Mouse (Mus musculus): ENCODE results near the gene Fam57b. TPM values are rescaled to one million over a fixed set of nuclear protein-coding genes. Genes with fewer than 3 reads are reported as not detected.

Fam57b gene
- polyA plus RNA-seq, 1 experiment from 2014 or later, result 0.29 TPM

DNA sequence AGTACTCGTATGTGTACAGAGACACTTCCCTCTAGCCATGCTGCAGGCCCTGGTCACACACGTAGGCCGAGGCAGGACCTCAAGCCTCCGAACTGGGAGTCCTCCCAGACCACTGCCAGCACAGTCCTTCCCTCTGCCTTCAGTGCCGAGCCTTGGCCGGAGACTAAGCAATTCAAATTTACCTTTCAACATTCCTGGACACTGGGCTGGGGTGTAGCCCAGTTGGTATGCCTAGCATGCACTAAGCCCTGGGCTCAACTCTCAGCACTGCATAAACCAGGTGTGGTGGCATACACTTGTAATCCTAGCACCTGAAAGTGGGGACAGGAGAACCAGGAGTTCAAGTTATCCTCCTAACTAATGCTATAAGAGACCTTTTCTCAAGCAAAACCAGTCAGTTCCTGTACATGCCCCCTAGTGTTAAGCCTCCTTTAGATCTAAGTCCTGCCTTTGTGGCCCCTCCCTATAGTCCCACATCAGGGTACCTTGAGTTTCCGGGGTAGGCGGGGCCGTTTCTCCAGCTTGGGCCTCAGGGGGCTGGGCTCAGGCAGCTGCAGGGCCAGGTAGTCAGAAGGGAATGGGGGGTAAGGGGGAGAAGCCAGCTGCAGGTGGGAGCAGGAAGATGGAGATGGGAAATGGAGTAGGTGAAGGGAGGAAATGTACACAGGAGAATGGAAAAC, 59.4 kb downstream of the Fam57b start:
- 81% methylated on average over 9 of the region's 9 CpGs for WGBS
- Histone ChIP-seq H3K4me1 (peaks cover 12% of the 10 kb centered on the region), H3K4me3 (no peak overlapping the region), H3K9ac (no peak overlapping the region), H3K4me2 (no peak overlapping the region), H3K36me3 (peaks cover 90% of the 10 kb centered on the region), H3K27ac (replicated peaks) (no peak overlapping the region), H3K9me3 (no peaks in the 10 kb centered on the region), H3K27me3 (replicated peaks) (no peaks in the 10 kb centered on the region)
- ATAC-seq (ENCODE audit: extremely low read depth, insufficient number of reproducible peaks, low FRiP score, low TSS enrichment), result no peak

DNA sequence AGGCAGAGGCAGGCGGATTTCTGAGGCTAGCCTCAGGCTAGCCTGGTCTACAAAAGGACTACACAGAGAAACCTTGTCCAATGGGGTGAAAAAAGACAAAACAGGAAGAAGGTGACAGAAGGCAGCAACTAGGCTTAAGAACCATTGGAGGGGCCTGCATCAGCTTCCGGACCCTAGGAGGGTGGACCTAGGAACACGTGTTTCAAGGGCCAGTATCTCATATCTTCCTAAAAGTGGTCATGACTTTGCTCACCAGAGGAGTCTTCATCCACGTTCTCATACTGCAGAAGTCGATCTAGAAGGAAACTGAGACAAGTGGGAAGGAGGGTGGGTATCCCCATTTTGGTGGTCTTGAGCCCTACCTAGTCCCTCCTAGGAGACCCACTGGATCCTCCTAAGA, 63.5 kb downstream of the Fam57b start:
- H3K4me3 ChIP-seq, result peak overlapping the region; percentile 76
- peak overlapping the region; percentile 86 for H3K9ac ChIP-seq
- peak overlapping the region; percentile 80 for H3K4me2 ChIP-seq
- WGBS, result 51% methylated on average over 5 of the region's 5 CpGs
- H3K9me3 ChIP-seq, result no peaks in the 10 kb centered on the region
- no peak for ATAC-seq (ENCODE audit: extremely low read depth, insufficient number of reproducible peaks, low FRiP score, low TSS enrichment)
- peaks cover 31% of the 10 kb centered on the region for H3K4me1 ChIP-seq
- H3K27ac ChIP-seq (replicated peaks), result peak overlapping the region; percentile 84
- peaks cover 74% of the 10 kb centered on the region for H3K36me3 ChIP-seq
- H3K27me3 ChIP-seq (replicated peaks), result no peaks in the 10 kb centered on the region

DNA sequence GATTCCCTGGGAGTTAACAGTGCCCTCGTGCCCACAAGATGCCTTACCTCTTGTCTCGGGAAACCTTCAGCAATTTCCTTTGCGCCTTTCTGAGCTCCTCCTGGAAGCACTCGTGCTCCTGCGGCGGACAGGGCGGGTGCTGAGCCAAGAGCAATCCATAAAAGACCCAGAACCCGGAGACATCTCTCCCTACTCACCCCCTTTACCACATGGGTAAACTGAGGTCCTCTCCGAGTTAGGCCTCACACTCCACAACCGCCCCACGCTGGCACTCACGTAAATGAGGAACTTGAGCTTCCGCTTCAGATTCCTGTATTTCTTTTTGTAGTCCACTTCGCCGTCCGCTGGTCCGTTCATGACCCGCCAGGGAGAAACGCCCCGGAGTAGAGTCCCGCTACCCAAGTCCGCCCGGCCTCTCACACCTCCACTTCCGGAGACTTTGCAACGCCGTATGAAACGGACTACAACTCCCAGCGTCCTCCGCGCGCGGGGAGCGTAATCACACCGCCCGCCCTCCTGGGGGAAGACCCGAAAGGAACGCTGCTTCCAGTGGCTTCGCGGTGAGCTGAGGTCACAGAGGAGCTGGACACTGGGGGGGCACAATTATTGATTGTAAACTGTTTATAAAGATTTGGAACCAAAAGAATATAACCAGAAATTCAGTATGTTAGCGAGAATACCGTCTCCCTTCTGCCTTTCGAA, 64.1 kb downstream of the Fam57b start, which contains the start of gene Hirip3:
TSS of gene Hirip3 (plus strand) at position 544 of the 702 bp plus-strand sequence.
- Histone ChIP-seq H3K36me3 (peaks cover 74% of the 10 kb centered on the region), H3K9ac (peak within 1 kb of the TSS; percentile 86), H3K27me3 (replicated peaks) (no peaks in the 10 kb centered on the region), H3K4me3 (peak within 1 kb of the TSS; percentile 76), H3K4me2 (peak within 1 kb of the TSS; percentile 80), H3K9me3 (no peaks in the 10 kb centered on the region), H3K4me1 (peaks cover 32% of the 10 kb centered on the region), H3K27ac (replicated peaks) (peak within 1 kb of the TSS; percentile 84)
- peak; percentile 86 for ATAC-seq (ENCODE audit: extremely low read depth, insufficient number of reproducible peaks, low FRiP score, low TSS enrichment)
- WGBS, result 1% methylated on average over 42 of the region's 42 CpGs

DNA sequence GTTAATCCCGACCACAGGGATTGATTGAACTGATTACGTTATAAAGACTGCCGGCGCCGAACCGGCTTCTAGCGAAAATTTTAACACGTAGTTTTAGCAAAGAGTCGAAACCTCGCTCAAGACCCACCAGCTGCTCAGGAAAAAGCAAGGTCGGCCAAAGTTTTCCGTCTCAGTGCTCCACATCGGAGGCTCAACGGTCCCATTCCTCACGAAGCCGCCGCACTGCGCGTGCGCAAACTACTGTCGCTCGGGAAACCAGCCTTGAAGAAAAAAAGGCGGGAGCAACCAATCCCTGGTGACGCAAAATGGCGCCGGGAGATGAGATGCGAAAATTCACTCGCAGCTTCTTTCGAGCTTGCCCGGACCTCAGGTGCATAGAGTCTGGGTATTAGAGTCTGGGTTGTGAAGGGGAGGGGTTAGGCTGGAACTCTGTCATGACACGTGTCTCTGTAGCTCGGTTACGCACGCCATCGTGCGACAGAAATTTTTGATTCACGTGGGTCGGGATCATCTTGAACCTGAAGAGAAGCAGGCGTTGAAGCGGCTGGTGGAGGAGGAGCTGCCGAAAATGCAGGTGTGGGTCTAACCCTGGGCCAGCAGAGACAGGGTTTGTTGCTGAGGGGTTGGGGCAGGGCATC, 64.8 kb downstream of the Fam57b start, which contains the start of gene Ino80e:
TSS of gene Ino80e (minus strand) at position 231 of the 638 bp plus-strand sequence.
- peak; percentile 57; the same call in 1 of the 2 replicates for ATAC-seq (ENCODE audit: extremely low read depth, insufficient number of reproducible peaks, low FRiP score, low TSS enrichment)
- Histone ChIP-seq H3K4me1 (peaks cover 32% of the 10 kb centered on the region), H3K27ac (replicated peaks) (peak within 1 kb of the TSS; percentile 84), H3K9me3 (no peaks in the 10 kb centered on the region), H3K4me3 (peak within 1 kb of the TSS; percentile 76), H3K9ac (peak within 1 kb of the TSS; percentile 86), H3K4me2 (peak within 1 kb of the TSS; percentile 80), H3K36me3 (peaks cover 74% of the 10 kb centered on the region), H3K27me3 (replicated peaks) (no peaks in the 10 kb centered on the region)
- WGBS, result under 1% methylated on average over 41 of the region's 41 CpGs

DNA sequence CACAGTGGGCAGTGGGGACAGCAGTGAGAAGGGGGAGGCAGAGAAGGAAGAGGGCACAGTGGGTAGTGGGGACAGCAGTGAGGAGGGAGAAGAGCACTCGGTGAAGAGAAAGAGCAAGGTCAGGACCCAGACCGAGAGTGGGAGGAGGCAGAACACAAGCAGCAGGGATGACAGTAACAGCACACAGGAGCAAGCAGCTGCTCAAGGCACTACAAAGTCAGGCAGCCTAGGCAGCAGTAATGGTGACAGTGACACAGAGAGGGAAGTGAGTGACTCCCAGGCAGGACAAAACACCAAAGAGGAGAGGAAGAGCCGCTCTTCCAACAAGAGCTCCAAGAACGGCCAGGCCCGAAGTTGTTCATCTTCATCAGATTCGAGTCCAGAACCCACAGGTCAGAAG, 66.3 kb downstream of the Fam57b start:
- Histone ChIP-seq H3K9me3 (no peaks in the 10 kb centered on the region), H3K27me3 (replicated peaks) (no peaks in the 10 kb centered on the region), H3K4me2 (peak overlapping the region; percentile 80), H3K9ac (peak overlapping the region; percentile 86), H3K4me3 (peak overlapping the region; percentile 76), H3K27ac (replicated peaks) (no peak overlapping the region; the same call in 1 of the 2 replicates), H3K36me3 (peaks cover 74% of the 10 kb centered on the region), H3K4me1 (peaks cover 32% of the 10 kb centered on the region)
- no peak for ATAC-seq (ENCODE audit: extremely low read depth, insufficient number of reproducible peaks, low FRiP score, low TSS enrichment)
- WGBS, result 67% methylated on average over 6 of the region's 6 CpGs

DNA sequence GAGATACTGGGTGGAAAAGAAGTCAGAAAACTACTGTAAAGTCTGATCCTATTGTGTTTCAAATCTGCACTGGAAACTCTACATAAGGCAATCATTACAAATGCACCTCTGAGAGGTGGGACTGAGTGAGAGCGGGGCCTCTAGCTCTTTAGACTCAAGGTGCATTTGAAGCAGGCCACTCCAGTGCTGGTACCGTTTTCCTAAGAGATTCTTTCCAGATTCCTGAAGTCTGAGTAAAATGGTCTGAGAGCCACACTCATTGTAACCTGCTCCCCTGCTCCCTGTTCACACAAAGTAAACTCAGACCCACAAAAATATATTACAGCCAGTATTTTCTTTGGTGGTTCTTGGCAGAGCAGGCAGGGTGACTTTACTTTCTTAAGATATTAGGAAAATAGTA, 70.1 kb downstream of the Fam57b start:
- no peaks in the 10 kb centered on the region for H3K27me3 ChIP-seq (replicated peaks)
- H3K4me1 ChIP-seq, result peaks cover 19% of the 10 kb centered on the region
- WGBS, result 80% methylated on average over 2 of the region's 2 CpGs
- peaks cover 91% of the 10 kb centered on the region for H3K36me3 ChIP-seq
- H3K4me2 ChIP-seq, result no peak overlapping the region
- H3K27ac ChIP-seq (replicated peaks), result no peak overlapping the region
- H3K9ac ChIP-seq, result no peak overlapping the region
- H3K9me3 ChIP-seq, result no peaks in the 10 kb centered on the region
- ATAC-seq (ENCODE audit: extremely low read depth, insufficient number of reproducible peaks, low FRiP score, low TSS enrichment), result no peak
- H3K4me3 ChIP-seq, result no peak overlapping the region

DNA sequence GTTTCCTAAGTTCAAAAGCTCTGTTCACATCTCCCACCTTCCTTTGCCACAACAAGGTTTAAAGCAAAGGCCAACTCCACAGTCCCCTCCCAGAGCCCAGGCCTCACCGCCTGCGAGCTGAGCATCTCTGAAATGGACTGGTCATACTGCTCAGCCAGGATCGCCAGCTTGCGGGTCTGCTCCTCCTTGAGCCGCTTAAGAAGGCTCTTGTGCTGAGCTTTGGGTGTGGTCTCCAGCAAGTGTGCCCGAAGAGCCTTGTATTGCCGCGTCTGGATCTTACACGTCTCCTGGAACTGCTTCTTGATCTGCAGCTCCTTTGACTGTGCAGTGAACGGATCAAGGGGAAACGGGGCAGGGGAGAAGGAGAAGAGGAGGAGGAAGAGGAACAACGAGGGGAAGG, 70.5 kb downstream of the Fam57b start:
- no peak overlapping the region for H3K9ac ChIP-seq
- H3K9me3 ChIP-seq, result no peaks in the 10 kb centered on the region
- no peak overlapping the region for H3K27ac ChIP-seq (replicated peaks)
- H3K4me2 ChIP-seq, result no peak overlapping the region
- H3K4me3 ChIP-seq, result no peak overlapping the region
- peaks cover 95% of the 10 kb centered on the region for H3K36me3 ChIP-seq
- H3K4me1 ChIP-seq, result peaks cover 15% of the 10 kb centered on the region
- no peak for ATAC-seq (ENCODE audit: extremely low read depth, insufficient number of reproducible peaks, low FRiP score, low TSS enrichment)
- H3K27me3 ChIP-seq (replicated peaks), result no peaks in the 10 kb centered on the region
- 87% methylated on average over 12 of the region's 12 CpGs for WGBS

DNA sequence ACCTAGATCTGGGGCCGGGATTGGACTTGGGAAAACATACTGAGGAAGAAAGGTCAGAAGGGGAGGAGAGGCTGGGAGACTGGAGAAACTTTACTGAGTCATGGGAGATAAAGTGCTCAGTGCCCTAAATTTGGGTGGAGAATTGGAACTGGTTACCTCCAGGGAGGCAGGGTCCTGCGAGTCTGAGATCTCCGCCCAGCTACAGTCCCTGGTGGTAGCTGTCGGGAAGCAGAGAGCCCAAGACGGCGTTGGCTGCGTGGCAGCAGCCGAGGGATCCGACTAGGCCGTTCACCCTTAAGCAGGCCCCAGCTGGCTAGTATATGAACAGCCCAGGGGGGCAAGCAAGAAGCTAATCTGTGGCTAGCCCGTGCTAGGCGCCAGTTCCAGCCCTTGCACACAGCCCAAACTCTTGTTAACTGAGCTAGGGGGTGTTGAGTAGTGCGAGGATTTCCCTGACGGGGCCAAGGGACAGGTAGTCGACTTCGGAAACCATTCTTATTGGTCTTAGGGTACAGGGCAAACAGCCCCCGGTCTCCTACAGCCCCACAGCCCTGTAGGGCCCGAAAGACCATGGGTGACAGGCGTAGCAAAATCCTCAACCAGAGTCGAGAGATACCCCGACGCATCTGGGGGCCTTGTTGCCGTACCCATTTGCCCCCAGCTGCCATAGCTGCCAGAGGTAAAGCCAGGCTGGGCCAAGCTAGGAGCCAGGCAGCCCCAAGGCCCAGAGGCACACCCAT, 72.5 kb downstream of the Fam57b start:
- Histone ChIP-seq H3K9me3 (no peaks in the 10 kb centered on the region), H3K4me3 (no peak overlapping the region), H3K4me1 (0 out of 2 replicates have a peak, but pooled peaks cover 3% of the 10 kb centered on the region), H3K4me2 (no peak overlapping the region), H3K9ac (no peak overlapping the region), H3K36me3 (peaks cover 100% of the 10 kb centered on the region), H3K27ac (replicated peaks) (no peak overlapping the region), H3K27me3 (replicated peaks) (no peaks in the 10 kb centered on the region)
- no peak for ATAC-seq (ENCODE audit: extremely low read depth, insufficient number of reproducible peaks, low FRiP score, low TSS enrichment)
- 88% methylated on average over 23 of the region's 23 CpGs for WGBS

DNA sequence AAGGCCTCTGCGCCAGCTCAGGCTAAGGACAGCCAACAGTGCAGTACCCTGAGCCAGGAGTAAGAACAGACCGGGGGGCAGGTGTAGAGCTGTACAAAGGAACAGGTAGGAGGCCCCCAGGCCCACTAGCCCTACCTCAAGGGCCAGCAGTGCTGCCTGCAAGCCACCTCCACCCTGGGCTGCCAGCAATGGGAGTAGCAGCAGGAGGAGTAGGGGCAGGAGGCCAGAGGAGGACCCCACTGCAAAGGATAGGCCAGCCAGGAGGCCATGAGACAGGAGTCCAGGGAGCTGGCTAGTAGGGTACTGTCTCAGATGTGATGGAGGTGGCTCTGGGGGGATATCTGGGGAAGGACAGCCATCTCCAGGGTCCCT, 73.0 kb downstream of the Fam57b start:
- Histone ChIP-seq H3K4me3 (no peak overlapping the region), H3K27ac (replicated peaks) (no peak overlapping the region), H3K27me3 (replicated peaks) (no peaks in the 10 kb centered on the region), H3K36me3 (peaks cover 100% of the 10 kb centered on the region), H3K4me2 (no peak overlapping the region), H3K9me3 (no peaks in the 10 kb centered on the region), H3K4me1 (0 out of 2 replicates have a peak, but pooled peaks cover 3% of the 10 kb centered on the region), H3K9ac (no peak overlapping the region)
- no peak for ATAC-seq (ENCODE audit: extremely low read depth, insufficient number of reproducible peaks, low FRiP score, low TSS enrichment)
- WGBS, result 97% methylated on average over 2 of the region's 2 CpGs

DNA sequence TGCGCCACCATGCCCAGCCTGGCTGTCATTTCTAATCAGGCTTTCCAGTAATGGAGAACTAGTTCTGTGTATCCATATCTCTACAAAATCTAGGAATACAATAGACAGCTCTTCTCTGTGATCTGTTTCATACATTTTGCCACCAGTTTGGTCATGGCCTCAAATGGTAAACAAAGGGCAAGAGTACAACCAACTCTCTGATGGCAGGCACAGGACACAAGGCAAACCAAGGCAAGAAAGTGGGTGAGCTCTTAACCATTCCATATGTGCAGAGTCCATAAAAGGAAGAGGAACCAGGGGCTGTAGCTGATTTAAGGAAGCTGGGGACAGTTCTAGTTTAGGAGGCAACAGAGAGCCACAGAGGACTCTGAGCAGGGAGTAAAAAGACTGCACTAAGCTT, 79.8 kb downstream of the Fam57b start:
- H3K36me3 ChIP-seq, result peaks cover 86% of the 10 kb centered on the region
- no peak overlapping the region for H3K4me3 ChIP-seq
- no peak for ATAC-seq (ENCODE audit: extremely low read depth, insufficient number of reproducible peaks, low FRiP score, low TSS enrichment)
- H3K27ac ChIP-seq (replicated peaks), result no peak overlapping the region
- H3K4me1 ChIP-seq, result peaks cover 24% of the 10 kb centered on the region
- 97% methylated on average over 1 of the region's 1 CpGs for WGBS
- H3K9ac ChIP-seq, result no peak overlapping the region
- no peaks in the 10 kb centered on the region for H3K9me3 ChIP-seq
- no peaks in the 10 kb centered on the region for H3K27me3 ChIP-seq (replicated peaks)
- no peak overlapping the region for H3K4me2 ChIP-seq
